In genomic region chr6:88189312-88190042, GRCm38 (mm10) we compare ENCODE assay signal across 8 mouse cellular contexts. TPM values are rescaled to one million over a fixed set of nuclear protein-coding genes. Genes with fewer than 3 reads are reported as not detected.
DNase-seq lines count a peak whose midpoint lies in the region; ATAC-seq and TF ChIP-seq lines count a peak whose summit lies in the region.

No protein-coding gene starts in this region.

- H3K27me3 ChIP-seq in forebrain, postnatal 0 days (ENCODE audit: insufficient read depth, low read length) = peaks cover 55% of the 10 kb centered on the region
- H3K27me3 ChIP-seq in hindbrain, embryonic 11.5 days (ENCODE audit: control insufficient read depth, insufficient read depth, low read length) = peaks cover 73% of the 10 kb centered on the region
- peaks cover 66% of the 10 kb centered on the region for H3K27me3 ChIP-seq in lung, embryonic 14.5 days (ENCODE audit: insufficient read depth, low read length)

- no peaks in the 10 kb centered on the region for H3K36me3 ChIP-seq in forebrain, postnatal 0 days (ENCODE audit: insufficient read depth)
- no peaks in the 10 kb centered on the region for H3K36me3 ChIP-seq in hindbrain, embryonic 11.5 days (ENCODE audit: control insufficient read depth, insufficient read depth, low read length)
- no peaks in the 10 kb centered on the region for H3K36me3 ChIP-seq in lung, embryonic 14.5 days (ENCODE audit: insufficient read depth)

- peak; percentile 94 for TF ChIP-seq CTCF in forebrain, postnatal 0 days (IDR thresholded peaks at IDR 0.05; ENCODE audit: low read depth)
- peak; percentile 69 for TF ChIP-seq CTCF in lung, embryonic 14.5 days (IDR thresholded peaks at IDR 0.05; ENCODE audit: low read depth)

- no peak overlapping the region for H3K27ac ChIP-seq in forebrain, postnatal 0 days (ENCODE audit: low read depth, low read length)
- no peak overlapping the region for H3K27ac ChIP-seq in hindbrain, embryonic 11.5 days (ENCODE audit: low read depth, low read length)
- H3K27ac ChIP-seq in lung, embryonic 14.5 days (ENCODE audit: low read depth) = no peak overlapping the region

- WGBS in forebrain, postnatal 0 days = 2% methylated on average over 56 of the region's 56 CpGs
- WGBS in hindbrain, embryonic 11.5 days = 1% methylated on average over 56 of the region's 56 CpGs
- 1% methylated on average over 56 of the region's 56 CpGs for WGBS in lung, embryonic 14.5 days

- peak overlapping the region; percentile 81 for H3K4me2 ChIP-seq in forebrain, postnatal 0 days (ENCODE audit: low read depth)
- H3K4me2 ChIP-seq in hindbrain, embryonic 11.5 days (replicated peaks; ENCODE audit: low read depth, low read length) = peak overlapping the region; percentile 55
- H3K4me2 ChIP-seq in lung, embryonic 14.5 days = peak overlapping the region; percentile 82

- no peaks in the 10 kb centered on the region for H3K9me3 ChIP-seq in forebrain, postnatal 0 days (ENCODE audit: low read length)
- no peaks in the 10 kb centered on the region for H3K9me3 ChIP-seq in hindbrain, embryonic 11.5 days (ENCODE audit: control insufficient read depth, low read length)
- no peaks in the 10 kb centered on the region for H3K9me3 ChIP-seq in lung, embryonic 14.5 days (ENCODE audit: low read depth, low read length)

- peak overlapping the region; percentile 57 for H3K4me3 ChIP-seq in forebrain, postnatal 0 days (ENCODE audit: low read depth, low read length)
- H3K4me3 ChIP-seq in hindbrain, embryonic 11.5 days (ENCODE audit: low read depth, low read length) = peak overlapping the region; percentile 36
- peak overlapping the region; percentile 53 for H3K4me3 ChIP-seq in lung, embryonic 14.5 days (ENCODE audit: low read depth, low read length)

- peak; percentile 89 for DNase-seq in MEL-GATA-1-ER (ENCODE audit: extremely low read depth, low read depth)
- peak; percentile 76 for DNase-seq in cerebellum, adult 8-10 months
- peak; percentile 86 for DNase-seq in forebrain, postnatal 0 days
- DNase-seq in hindbrain, embryonic 11.5 days (ENCODE audit: low spot score) = peak; percentile 88
- DNase-seq in layer of hippocampus, adult 9-11 months = peak; percentile 71
- peak; percentile 79 for DNase-seq in lung, embryonic 14.5 days
- peak; percentile 66 for DNase-seq in ovary, adult 18-20 months (ENCODE audit: low spot score)
- peak; percentile 56 to 86 for DNase-seq in thymus, postnatal 10 days (ENCODE audit: low spot score in 2 of 2)

- H3K4me1 ChIP-seq in forebrain, postnatal 0 days (ENCODE audit: insufficient read depth) = 0 out of 2 replicates have a peak, but pooled peaks cover 7% of the 10 kb centered on the region
- peaks cover 15% of the 10 kb centered on the region for H3K4me1 ChIP-seq in hindbrain, embryonic 11.5 days (replicated peaks; ENCODE audit: control insufficient read depth, insufficient read depth, low read length)
- no peaks in the 10 kb centered on the region for H3K4me1 ChIP-seq in lung, embryonic 14.5 days (ENCODE audit: insufficient read depth)

- H3K9ac ChIP-seq in forebrain, postnatal 0 days = peak overlapping the region; percentile 54
- peak overlapping the region; percentile 44; the same call in 1 of the 2 replicates for H3K9ac ChIP-seq in hindbrain, embryonic 11.5 days (ENCODE audit: low read depth, low read length)
- no peak overlapping the region; the same call in 1 of the 2 replicates for H3K9ac ChIP-seq in lung, embryonic 14.5 days

- peak; percentile 83 for ATAC-seq in forebrain, postnatal 0 days
- peak; percentile 87 for ATAC-seq in hindbrain, embryonic 11.5 days (ENCODE audit: low FRiP score)
- ATAC-seq in lung, embryonic 14.5 days (ENCODE audit: insufficient read depth) = peak; percentile 69

RNA-seq across cellular contexts. Expression of gene Gata2, which starts 4.2 kb away (rescaled TPM):
- 1.2 and 2.3 TPM in 2 replicates for total RNA-seq in forebrain, postnatal 0 days (2014; rRNA removed)
- polyA plus RNA-seq in forebrain, postnatal 0 days (2015; fragmentation: Nextera tagmentation; extraction: Ambion mirVana) = 4.6 and 5.6 TPM in 2 replicates
- 18.2 and 26.3 TPM in 2 replicates for polyA plus RNA-seq in hindbrain, embryonic 11.5 days (2014; fragmentation: Nextera tagmentation; extraction: Ambion mirVana)
- 13.8 and 14.6 TPM in 2 replicates for polyA plus RNA-seq in lung, embryonic 14.5 days (2014; fragmentation: Nextera tagmentation; extraction: Ambion mirVana)

RNA-seq across cellular contexts. Expression of gene Dnajb8, which starts 32.6 kb away (rescaled TPM):
- not detected in 2 replicates for total RNA-seq in forebrain, postnatal 0 days (2014; rRNA removed)
- not detected in 2 replicates for polyA plus RNA-seq in forebrain, postnatal 0 days (2015; fragmentation: Nextera tagmentation; extraction: Ambion mirVana)
- not detected in 2 replicates for polyA plus RNA-seq in hindbrain, embryonic 11.5 days (2014; fragmentation: Nextera tagmentation; extraction: Ambion mirVana)
- polyA plus RNA-seq in lung, embryonic 14.5 days (2014; fragmentation: Nextera tagmentation; extraction: Ambion mirVana) = not detected in 2 replicates
